Mouse (Mus musculus) brown adipose tissue, adult 24 weeks (tissue): ENCODE data around the gene Nup210l. TPM values are rescaled to one million over a fixed set of nuclear protein-coding genes. Genes with fewer than 3 reads are reported as not detected.

Experiments
- polyA plus RNA-seq: library from polyadenylated mRNA; stranded (reverse); fragments of >200 nt; gene quantifications from 2 replicates; pipeline ENCODE4 v1.2.4, GENCODE M21; 2012; ENCODE audit not compliant: missing spikeins, insufficient read depth, insufficient read length

The Nup210l gene
- polyA plus RNA-seq, 1 experiment, result 0.20 TPM

Other genes with a start within 250 kb of the Nup210l start
- gene Il6ra, start 190.9 kb upstream of the Nup210l start, polyA plus RNA-seq, result 3.6 and 5.4 TPM in 2 replicates
- 8.4 and 10.2 TPM in 2 replicates for gene Atp8b2, start 140.6 kb upstream of the Nup210l start, polyA plus RNA-seq
- gene Hax1, start 105.4 kb upstream of the Nup210l start, polyA plus RNA-seq, result 79.2 and 79.9 TPM in 2 replicates
- 62.5 and 63.0 TPM in 2 replicates for gene 4933434E20Rik, start 52.5 kb upstream of the Nup210l start, polyA plus RNA-seq
- gene Ubap2l, start 51.5 kb upstream of the Nup210l start, polyA plus RNA-seq, result 43.1 and 61.4 TPM in 2 replicates
- 96.4 and 103 TPM in 2 replicates for gene Tpm3, start 31.5 kb upstream of the Nup210l start, polyA plus RNA-seq
- 67.2 and 808 TPM in 2 replicates for gene Rps27, start 109.5 kb downstream of the Nup210l start, polyA plus RNA-seq
- 11.5 and 16.6 TPM in 2 replicates for gene Rab13, start 109.6 kb downstream of the Nup210l start, polyA plus RNA-seq
- gene Jtb, start 127.5 kb downstream of the Nup210l start, polyA plus RNA-seq, result 68.2 and 97.4 TPM in 2 replicates
- not detected in 2 replicates for gene Creb3l4, start 139.4 kb downstream of the Nup210l start, polyA plus RNA-seq
- 46.7 and 53.9 TPM in 2 replicates for gene Slc39a1, start 144.0 kb downstream of the Nup210l start, polyA plus RNA-seq
- 20.0 and 25.7 TPM in 2 replicates for gene Crtc2, start 150.0 kb downstream of the Nup210l start, polyA plus RNA-seq
- gene Dennd4b, start 161.1 kb downstream of the Nup210l start, polyA plus RNA-seq, result 2.2 and 3.7 TPM in 2 replicates
- 14.7 and 22.0 TPM in 2 replicates for gene Gatad2b, start 189.0 kb downstream of the Nup210l start, polyA plus RNA-seq